Mouse (Mus musculus) gastrocnemius, postnatal 4 days (tissue): ENCODE measurements around the gene Nceh1. TPM values are rescaled to one million over a fixed set of nuclear protein-coding genes. Genes with fewer than 3 reads are reported as not detected.

Source experiments
- DNase-seq, 2 experiments: peaks; one replicate each; pipeline ENCODE4 v3.0.0; 2021 to 2022; ENCODE audit warnings: low spot score in 2 of 2, mixed read lengths in 2 of 2
- long read RNA-seq, 2 experiments: library from polyadenylated mRNA; stranded (forward); transcript quantifications; one replicate each; pipeline ENCODE4 v2.0.0; 2021
- total RNA-seq, 2 experiments: library from RNA; stranded (reverse); gene quantifications; 2 replicates each; pipeline ENCODE4 v1.2.3; 2021

Gene Nceh1
- 10 to 100 TPM; 10.1 to 11.0 TPM for total RNA-seq
- long read RNA-seq, experiment 1, full-length matches to known transcripts: 16 of 20 reads
- long read RNA-seq, experiment 1, partial matches to known transcripts: 0 of 20 reads
- long read RNA-seq, experiment 1, other reads (novel, unspliced or antisense): 4 of 20 reads
- long read RNA-seq, experiment 2, full-length matches to known transcripts: 23 of 24 reads
- long read RNA-seq, experiment 2, partial matches to known transcripts: 0 of 24 reads
- long read RNA-seq, experiment 2, other reads (novel, unspliced or antisense): 1 of 24 reads

GRCm38 (mm10) chr3:27182733-27183600 lies at the start of gene Nceh1:
Gene Nceh1 (plus strand): TSS chr3:27182965.
- DNase-seq: peak; percentile 83 to 91

- no peak for DNase-seq
Observed at GRCm38 (mm10) chr3:27140101-27140500, 42.7 kb upstream of the Nceh1 start.

GRCm38 (mm10) chr3:27143570-27143969 lies 39.2 kb upstream of the Nceh1 start:
- DNase-seq: no peak

- no peak for DNase-seq
Observed at GRCm38 (mm10) chr3:27145733-27146132, 37.0 kb upstream of the Nceh1 start.

GRCm38 (mm10) chr3:27153191-27153671 lies 29.5 kb upstream of the Nceh1 start:
- DNase-seq: peak in 1 of 2 experiments; percentile 29

GRCm38 (mm10) chr3:27153701-27154209 lies 29.0 kb upstream of the Nceh1 start, which contains the start of gene Ect2:
Gene Ect2 (minus strand): TSS chr3:27153878.
- DNase-seq: peak; percentile 96 to 98

GRCm38 (mm10) chr3:27154280-27154679 lies 28.5 kb upstream of the Nceh1 start:
- no peak for DNase-seq

GRCm38 (mm10) chr3:27155051-27155855 lies 27.5 kb upstream of the Nceh1 start:
- peak in 1 of 2 experiments; percentile 39 for DNase-seq

GRCm38 (mm10) chr3:27155856-27156593 lies 26.7 kb upstream of the Nceh1 start:
- DNase-seq: no peak

- DNase-seq: no peak
Observed at GRCm38 (mm10) chr3:27156594-27156949, 26.2 kb upstream of the Nceh1 start.

GRCm38 (mm10) chr3:27158910-27159309 lies 23.9 kb upstream of the Nceh1 start:
- no peak for DNase-seq

GRCm38 (mm10) chr3:27161645-27162409 lies 20.9 kb upstream of the Nceh1 start:
- no peak for DNase-seq

GRCm38 (mm10) chr3:27162410-27162804 lies 20.4 kb upstream of the Nceh1 start:
- no peak for DNase-seq

GRCm38 (mm10) chr3:27165481-27166065 lies 17.2 kb upstream of the Nceh1 start:
- no peak for DNase-seq

- no peak for DNase-seq
Observed at GRCm38 (mm10) chr3:27170257-27170656, 12.5 kb upstream of the Nceh1 start.

- no peak for DNase-seq
Observed at GRCm38 (mm10) chr3:27179711-27180110, 3.1 kb upstream of the Nceh1 start.

- no peak for DNase-seq
Observed at GRCm38 (mm10) chr3:27183601-27184175, 923 bp downstream of the Nceh1 start.

- no peak for DNase-seq
Observed at GRCm38 (mm10) chr3:27188386-27188785, 5.6 kb downstream of the Nceh1 start.
